Mouse (Mus musculus) megakaryocyte, embryonic 14.5 days (primary cell): ENCODE measurements around the gene Pfkfb4. TPM values are rescaled to one million over a fixed set of nuclear protein-coding genes. Genes with fewer than 3 reads are reported as not detected.

Experiments
- H3K27me3 ChIP-seq: replicated peaks from 2 replicates; pipeline ENCODE3; 2012; ENCODE audit warnings: inconsistent platforms
- H3K36me3 ChIP-seq: replicated peaks from 2 replicates; pipeline ENCODE3; 2012; ENCODE audit warnings: low read length, inconsistent platforms, mixed read lengths
- H3K4me1 ChIP-seq: 2 replicates; pipeline ENCODE4 v1.6.1; 2012; ENCODE audit warnings: inconsistent platforms
- H3K4me3 ChIP-seq: replicated peaks from 2 replicates; pipeline ENCODE3; 2012; ENCODE audit warnings: moderate library complexity, mild to moderate bottlenecking, inconsistent platforms
- H3K9me3 ChIP-seq: 2 replicates; pipeline ENCODE4 v1.6.1; 2012; ENCODE audit warnings: inconsistent platforms
- FLI1 ChIP-seq: IDR thresholded peaks from 2 replicates; pipeline ENCODE4 v1.6.1; 2012; ENCODE audit warnings: low read length, inconsistent platforms, mixed read lengths
- GATA1 ChIP-seq: IDR thresholded peaks from 3 replicates; pipeline ENCODE4 v1.6.1; 2012; ENCODE audit warnings: mixed read lengths, low read length, inconsistent platforms, borderline replicate concordance
- polyA plus RNA-seq: library from polyadenylated mRNA; stranded (reverse); fragments of >175 nt; gene quantifications from 2 replicates; pipeline ENCODE4 v1.2.3, GENCODE M21; 2012; ENCODE audit warnings: low replicate concordance; ENCODE audit not compliant: insufficient read depth

Pfkfb4 gene
- polyA plus RNA-seq, 1 experiment = 5.8 TPM

- no peak overlapping the region for H3K4me3 ChIP-seq
- H3K9me3 ChIP-seq = no peaks in the 10 kb centered on the region
- peaks cover 71% of the 10 kb centered on the region for H3K36me3 ChIP-seq
- TF ChIP-seq FLI1 (no peak), GATA1 (no peak)
- peaks cover 41% of the 10 kb centered on the region for H3K4me1 ChIP-seq
- H3K27me3 ChIP-seq = peaks cover 23% of the 10 kb centered on the region
Measured at GRCm38 (mm10) chr9:109030312-109030711, 38.7 kb downstream of the Pfkfb4 start.

GRCm38 (mm10) chr9:109031001-109031400 lies 39.4 kb downstream of the Pfkfb4 start:
- no peaks in the 10 kb centered on the region for H3K9me3 ChIP-seq
- peaks cover 41% of the 10 kb centered on the region for H3K4me1 ChIP-seq
- TF ChIP-seq FLI1 (no peak), GATA1 (no peak)
- peaks cover 64% of the 10 kb centered on the region for H3K36me3 ChIP-seq
- peaks cover 23% of the 10 kb centered on the region for H3K27me3 ChIP-seq
- no peak overlapping the region for H3K4me3 ChIP-seq

- Histone ChIP-seq H3K36me3 (peaks cover 57% of the 10 kb centered on the region), H3K27me3 (peaks cover 20% of the 10 kb centered on the region), H3K4me1 (peaks cover 38% of the 10 kb centered on the region), H3K4me3 (no peak overlapping the region), H3K9me3 (no peaks in the 10 kb centered on the region)
- TF ChIP-seq GATA1 (no peak), FLI1 (no peak)
Measured at GRCm38 (mm10) chr9:109031686-109032085, 40.1 kb downstream of the Pfkfb4 start.

GRCm38 (mm10) chr9:109032435-109032834 lies 40.9 kb downstream of the Pfkfb4 start:
- TF ChIP-seq GATA1 (no peak), FLI1 (no peak)
- Histone ChIP-seq H3K9me3 (no peaks in the 10 kb centered on the region), H3K4me3 (no peak overlapping the region), H3K36me3 (peaks cover 50% of the 10 kb centered on the region), H3K4me1 (peaks cover 33% of the 10 kb centered on the region), H3K27me3 (peaks cover 16% of the 10 kb centered on the region)

GRCm38 (mm10) chr9:109038086-109038895 lies 46.7 kb downstream of the Pfkfb4 start, which contains the start of gene Shisa5:
TSS of gene Shisa5 (plus strand) at chr9:109038565.
- no peak for TF ChIP-seq FLI1
- no peak for TF ChIP-seq GATA1
- peaks cover 16% of the 10 kb centered on the region for H3K36me3 ChIP-seq
- H3K9me3 ChIP-seq = no peaks in the 10 kb centered on the region
- peaks cover 5% of the 10 kb centered on the region for H3K27me3 ChIP-seq
- H3K4me3 ChIP-seq = peak within 1 kb of the TSS; percentile 97
- H3K4me1 ChIP-seq = peaks cover 42% of the 10 kb centered on the region

GRCm38 (mm10) chr9:109038901-109039364 lies 47.4 kb downstream of the Pfkfb4 start:
- Histone ChIP-seq H3K4me3 (peak overlapping the region; percentile 97), H3K36me3 (peaks cover 13% of the 10 kb centered on the region), H3K27me3 (peaks cover 3% of the 10 kb centered on the region), H3K9me3 (no peaks in the 10 kb centered on the region), H3K4me1 (peaks cover 40% of the 10 kb centered on the region)
- no peak for TF ChIP-seq GATA1
- no peak for TF ChIP-seq FLI1

- Histone ChIP-seq H3K9me3 (no peaks in the 10 kb centered on the region), H3K4me1 (peaks cover 40% of the 10 kb centered on the region), H3K4me3 (peak overlapping the region; percentile 97), H3K27me3 (peaks cover 3% of the 10 kb centered on the region), H3K36me3 (peaks cover 16% of the 10 kb centered on the region)
- TF ChIP-seq GATA1 (no peak), FLI1 (no peak)
Measured at GRCm38 (mm10) chr9:109039681-109040080, 48.1 kb downstream of the Pfkfb4 start.

GRCm38 (mm10) chr9:109040216-109040615 lies 48.6 kb downstream of the Pfkfb4 start:
- no peak for TF ChIP-seq FLI1
- TF ChIP-seq GATA1 = no peak
- H3K4me1 ChIP-seq = peaks cover 40% of the 10 kb centered on the region
- peaks cover 3% of the 10 kb centered on the region for H3K27me3 ChIP-seq
- H3K9me3 ChIP-seq = no peaks in the 10 kb centered on the region
- peaks cover 16% of the 10 kb centered on the region for H3K36me3 ChIP-seq
- H3K4me3 ChIP-seq = peak overlapping the region; percentile 97

GRCm38 (mm10) chr9:109040906-109041305 lies 49.3 kb downstream of the Pfkfb4 start:
- peaks cover 40% of the 10 kb centered on the region for H3K4me1 ChIP-seq
- peaks cover 3% of the 10 kb centered on the region for H3K27me3 ChIP-seq
- H3K4me3 ChIP-seq = peak overlapping the region; percentile 69
- no peaks in the 10 kb centered on the region for H3K9me3 ChIP-seq
- peaks cover 16% of the 10 kb centered on the region for H3K36me3 ChIP-seq
- TF ChIP-seq FLI1 (no peak), GATA1 (no peak)

- Histone ChIP-seq H3K36me3 (peaks cover 17% of the 10 kb centered on the region), H3K9me3 (no peaks in the 10 kb centered on the region), H3K4me3 (peak overlapping the region; percentile 47), H3K27me3 (peaks cover 3% of the 10 kb centered on the region), H3K4me1 (peaks cover 42% of the 10 kb centered on the region)
- TF ChIP-seq FLI1 (no peak), GATA1 (no peak)
Measured at GRCm38 (mm10) chr9:109041351-109041750, 49.8 kb downstream of the Pfkfb4 start.

GRCm38 (mm10) chr9:109046306-109046705 lies 54.7 kb downstream of the Pfkfb4 start:
- no peaks in the 10 kb centered on the region for H3K9me3 ChIP-seq
- H3K4me3 ChIP-seq = no peak overlapping the region
- H3K36me3 ChIP-seq = peaks cover 38% of the 10 kb centered on the region
- TF ChIP-seq FLI1 = no peak
- no peak for TF ChIP-seq GATA1
- H3K27me3 ChIP-seq = no peaks in the 10 kb centered on the region
- peaks cover 38% of the 10 kb centered on the region for H3K4me1 ChIP-seq
